Mouse (Mus musculus): ENCODE results near the gene Osm.

Osm gene

GRCm38 (mm10) chr11:4214572-4214971 is 21.6 kb upstream of the Osm start:
- in situ Hi-C loops (cut with MboI; ENCODE audit: low sequenced_read_pairs) = no loop called here

- in situ Hi-C loops (cut with MboI; ENCODE audit: low sequenced_read_pairs) = no loop called here
Measured at GRCm38 (mm10) chr11:4215061-4215460, 21.2 kb upstream of the Osm start.

DNA sequence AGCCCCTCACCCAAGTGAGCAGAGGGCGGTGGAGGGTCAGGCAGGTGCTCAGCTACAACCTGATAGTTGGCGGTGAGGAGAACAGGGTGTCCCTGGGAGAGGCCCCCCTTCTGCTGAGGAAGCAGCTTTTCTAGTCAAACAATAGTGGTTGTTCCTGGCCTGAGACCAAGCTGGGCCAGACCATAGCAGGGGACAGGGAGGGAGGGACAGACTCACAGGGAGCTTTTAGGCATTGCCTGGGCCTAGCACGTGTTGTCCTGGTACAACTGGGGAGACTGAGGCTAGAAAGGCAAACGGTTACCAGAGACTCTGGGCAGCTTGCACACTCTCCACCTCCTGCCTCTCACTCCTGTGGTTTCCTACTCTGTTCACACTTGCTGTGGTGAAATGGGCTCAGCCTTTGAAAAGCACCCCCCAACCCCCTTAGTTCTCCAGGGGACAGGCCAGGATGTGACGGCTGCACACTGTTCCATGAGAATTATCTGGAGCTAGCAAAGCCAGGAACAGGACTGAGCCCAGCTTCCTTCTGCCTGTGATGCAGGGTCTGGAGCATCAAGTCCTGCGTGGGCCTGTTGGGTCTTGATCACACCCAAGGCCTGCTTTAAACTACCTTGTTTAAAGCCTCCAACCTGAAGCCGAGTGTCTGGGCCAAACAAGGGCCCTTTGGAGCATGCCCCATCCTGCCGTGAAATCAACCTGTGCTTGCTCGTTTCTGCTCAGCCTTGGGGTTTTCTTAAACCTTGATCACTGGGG is 19.8 kb upstream of the Osm start:
- in situ Hi-C loops (cut with MboI; ENCODE audit: low sequenced_read_pairs) = no loop called here

DNA sequence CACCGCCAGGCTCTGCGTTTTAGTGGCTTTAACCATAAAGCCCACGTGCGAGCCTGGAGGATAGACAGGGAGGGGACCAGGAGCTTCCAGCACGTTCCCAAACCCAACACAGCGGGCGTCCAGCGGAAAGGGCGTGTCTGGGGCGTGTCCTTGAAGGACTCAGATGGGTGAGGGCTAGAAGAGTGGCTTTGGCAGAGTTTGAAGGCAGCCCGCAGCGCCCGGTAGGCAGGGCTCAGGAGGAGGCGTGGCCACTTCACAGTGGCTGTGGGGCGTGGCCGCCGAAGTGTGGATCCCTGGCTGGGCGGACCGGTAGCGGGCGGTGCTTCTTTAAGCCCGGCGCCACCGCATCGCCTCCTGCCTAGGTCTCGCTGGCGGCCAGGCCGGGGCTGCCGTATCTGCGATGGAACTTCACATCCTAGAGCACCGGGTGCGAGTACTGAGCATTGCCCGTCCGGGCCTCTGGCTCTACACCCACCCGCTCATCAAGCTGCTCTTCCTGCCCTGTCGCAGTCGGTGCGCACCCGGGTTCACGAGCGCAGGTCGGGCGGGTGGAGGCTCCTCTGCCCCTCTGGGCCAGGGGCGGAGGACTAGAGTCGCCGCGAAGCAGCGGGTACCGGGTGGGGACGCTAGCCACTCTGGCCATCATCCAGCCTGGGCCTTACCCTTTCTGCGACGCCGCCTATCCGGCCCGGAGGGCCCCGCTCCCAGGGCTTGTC is 18.1 kb upstream of the Osm start, which contains the start of gene Castor1:
Gene Castor1 (plus strand): TSS at position 312 of the 716 bp plus-strand sequence.
- in situ Hi-C loops (cut with MboI; ENCODE audit: low sequenced_read_pairs) = no loop called here

- in situ Hi-C loops (cut with MboI; ENCODE audit: low sequenced_read_pairs) = no loop called here
Measured at GRCm38 (mm10) chr11:4218637-4219036, 17.6 kb upstream of the Osm start.

DNA sequence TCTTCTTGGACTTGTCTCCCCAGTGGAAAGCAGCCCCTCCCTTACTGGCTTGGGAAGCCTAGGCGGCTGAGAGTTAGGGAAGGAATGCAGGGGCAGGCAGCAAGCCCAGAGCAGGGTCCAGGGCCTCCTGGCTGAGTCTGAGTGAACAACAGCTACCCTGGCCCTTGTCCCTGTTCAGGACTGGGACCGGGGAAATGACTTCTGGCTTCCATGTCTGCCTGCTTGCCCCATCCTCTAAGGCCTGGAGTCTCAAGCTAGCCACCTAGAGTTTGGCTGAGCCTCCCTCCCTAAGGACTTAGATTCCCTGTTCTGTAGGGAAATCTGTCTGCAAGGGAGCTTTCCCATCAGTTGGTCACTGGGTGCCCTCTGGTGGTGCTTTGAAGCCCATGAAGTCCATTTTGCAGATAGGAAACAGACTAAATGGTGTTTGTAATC is 16.9 kb upstream of the Osm start:
- in situ Hi-C loops (cut with MboI; ENCODE audit: low sequenced_read_pairs) = no loop called here

DNA sequence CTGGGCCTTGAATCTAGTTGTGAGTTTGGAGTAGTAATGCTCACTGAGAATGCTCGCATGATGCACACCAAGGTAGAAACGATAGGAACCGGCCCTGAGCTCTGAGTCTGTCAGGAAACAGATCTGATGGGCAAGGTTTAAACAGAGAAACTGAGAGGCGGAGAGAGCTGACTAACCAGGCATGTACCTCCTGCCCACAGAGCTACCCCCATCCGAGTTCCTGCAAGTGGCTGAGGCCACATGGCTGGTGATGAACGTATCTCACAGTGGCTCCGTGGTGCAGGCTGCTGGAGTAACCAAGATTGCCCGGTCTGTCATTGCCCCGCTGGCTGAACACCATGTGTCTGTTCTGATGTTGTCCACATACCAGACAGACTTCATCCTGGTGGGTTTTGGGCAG is 16.3 kb upstream of the Osm start:
- in situ Hi-C loops (cut with MboI; ENCODE audit: low sequenced_read_pairs) = loop anchor here (5.0 kb wide), 1 partner anchor 37 kb away; the partner anchor contains the start of gene Lif

- in situ Hi-C loops (cut with MboI; ENCODE audit: low sequenced_read_pairs) = loop anchor here (5.0 kb wide), 1 partner anchor 37 kb away; the partner anchor contains the start of gene Lif
Measured at GRCm38 (mm10) chr11:4220443-4221400, 15.5 kb upstream of the Osm start.

DNA sequence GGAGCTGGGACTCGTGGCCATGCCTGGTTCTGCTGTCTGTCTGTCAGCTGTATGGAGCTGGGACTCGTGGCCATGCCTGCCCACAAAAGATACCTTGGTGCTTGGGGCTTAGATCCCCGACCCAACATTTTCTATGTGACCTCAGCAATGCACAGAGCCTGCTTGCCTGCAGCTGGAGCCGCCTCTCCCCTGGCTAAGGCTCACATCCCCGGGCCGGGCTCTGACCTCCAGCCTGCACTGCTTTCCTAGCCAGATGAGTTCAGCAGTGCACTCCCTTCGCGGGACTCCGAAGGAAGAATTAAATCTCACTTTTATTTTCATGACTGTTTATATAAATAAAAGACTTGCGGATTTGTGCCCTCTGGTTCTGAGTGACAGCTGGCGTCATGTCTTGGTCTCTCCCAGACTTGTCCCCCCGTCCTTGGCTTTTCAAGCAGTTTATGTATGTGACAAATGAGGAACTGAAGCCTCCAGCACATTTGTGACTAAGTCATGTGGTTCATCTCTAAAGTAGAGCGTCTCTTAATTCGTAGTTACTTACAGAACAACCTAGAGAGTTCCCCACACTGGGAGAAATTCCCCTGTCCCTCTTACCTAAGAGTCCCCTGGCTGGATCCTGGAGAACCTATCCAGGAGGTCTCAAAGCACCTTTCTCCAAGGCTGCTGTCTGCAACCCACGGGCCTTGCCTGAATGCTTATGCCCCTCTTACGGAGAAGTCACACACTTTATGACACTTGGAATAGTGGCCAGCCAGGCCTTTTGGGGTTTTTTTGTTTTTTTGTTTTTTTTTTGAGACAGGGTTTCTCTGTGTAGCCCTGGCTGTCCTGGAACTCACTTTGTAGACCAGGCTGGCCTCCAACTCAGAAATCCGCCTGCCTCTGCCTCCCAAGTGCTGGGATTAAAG is 13.9 kb upstream of the Osm start:
- in situ Hi-C loops (cut with MboI; ENCODE audit: low sequenced_read_pairs) = loop anchor here (5.0 kb wide), 1 partner anchor 35 kb away; the partner anchor contains the start of gene Lif

DNA sequence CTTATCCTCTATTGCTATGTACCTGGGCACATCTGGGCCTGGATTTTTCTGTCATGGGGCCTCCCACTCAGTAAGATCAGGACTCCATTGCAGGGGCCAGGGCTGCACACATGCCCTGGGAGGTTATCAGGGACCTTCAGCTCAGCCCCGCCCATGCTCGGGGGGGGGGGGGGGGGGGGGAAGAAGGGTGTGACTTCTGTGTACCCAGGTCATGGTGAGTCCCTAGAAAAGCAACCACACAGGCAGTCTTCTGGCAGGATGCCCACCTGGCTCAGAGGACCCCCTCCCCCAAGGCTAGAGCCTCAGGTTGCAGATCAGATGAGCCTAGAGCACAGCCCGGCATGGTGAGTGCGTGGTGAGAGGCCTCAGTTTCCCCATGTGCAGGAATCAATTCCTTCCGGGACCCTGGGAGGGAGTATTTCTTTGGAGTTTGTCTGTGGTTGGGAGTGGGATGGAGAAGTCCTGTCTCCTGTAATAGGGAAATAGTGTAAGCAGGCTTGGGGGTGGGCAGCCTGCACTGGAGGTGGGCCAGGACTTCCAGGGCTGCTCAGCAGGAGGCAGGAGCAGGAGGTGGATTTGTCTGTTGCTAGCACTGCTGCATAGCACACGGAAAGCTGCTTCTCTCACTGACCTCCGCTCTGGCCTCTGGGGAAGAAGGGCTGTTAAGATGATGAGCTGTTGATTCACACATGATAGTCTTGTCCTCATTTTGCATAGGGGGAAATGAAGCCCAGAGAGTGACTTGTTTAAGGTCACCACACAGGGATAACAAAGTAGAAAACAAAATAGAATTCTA is 12.6 kb upstream of the Osm start:
- in situ Hi-C loops (cut with MboI; ENCODE audit: low sequenced_read_pairs) = loop anchor here (5.0 kb wide), 1 partner anchor 34 kb away; the partner anchor contains the start of gene Lif

DNA sequence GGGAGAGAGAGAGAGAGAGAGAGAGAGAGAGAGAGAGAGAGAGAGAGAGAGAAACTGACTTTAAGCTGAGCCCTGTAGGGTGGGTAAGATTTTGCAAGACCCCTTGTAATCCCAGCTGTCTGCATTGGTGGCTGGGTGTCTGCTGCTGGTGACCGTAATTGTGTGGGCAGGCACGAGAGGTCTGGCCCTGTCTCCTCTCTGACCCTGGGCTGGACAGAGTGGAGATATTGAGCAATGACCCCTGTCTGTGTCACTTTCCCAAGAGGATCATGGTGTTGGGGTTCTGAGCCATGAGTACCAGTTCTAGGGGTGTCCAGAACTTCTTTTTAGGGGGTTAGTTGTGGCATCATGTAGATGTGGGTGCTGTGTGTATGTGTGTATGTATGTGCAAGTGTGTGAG is 12.0 kb upstream of the Osm start:
- in situ Hi-C loops (cut with MboI; ENCODE audit: low sequenced_read_pairs) = loop anchor here (5.0 kb wide), 1 partner anchor 33 kb away; the partner anchor contains the start of gene Lif

DNA sequence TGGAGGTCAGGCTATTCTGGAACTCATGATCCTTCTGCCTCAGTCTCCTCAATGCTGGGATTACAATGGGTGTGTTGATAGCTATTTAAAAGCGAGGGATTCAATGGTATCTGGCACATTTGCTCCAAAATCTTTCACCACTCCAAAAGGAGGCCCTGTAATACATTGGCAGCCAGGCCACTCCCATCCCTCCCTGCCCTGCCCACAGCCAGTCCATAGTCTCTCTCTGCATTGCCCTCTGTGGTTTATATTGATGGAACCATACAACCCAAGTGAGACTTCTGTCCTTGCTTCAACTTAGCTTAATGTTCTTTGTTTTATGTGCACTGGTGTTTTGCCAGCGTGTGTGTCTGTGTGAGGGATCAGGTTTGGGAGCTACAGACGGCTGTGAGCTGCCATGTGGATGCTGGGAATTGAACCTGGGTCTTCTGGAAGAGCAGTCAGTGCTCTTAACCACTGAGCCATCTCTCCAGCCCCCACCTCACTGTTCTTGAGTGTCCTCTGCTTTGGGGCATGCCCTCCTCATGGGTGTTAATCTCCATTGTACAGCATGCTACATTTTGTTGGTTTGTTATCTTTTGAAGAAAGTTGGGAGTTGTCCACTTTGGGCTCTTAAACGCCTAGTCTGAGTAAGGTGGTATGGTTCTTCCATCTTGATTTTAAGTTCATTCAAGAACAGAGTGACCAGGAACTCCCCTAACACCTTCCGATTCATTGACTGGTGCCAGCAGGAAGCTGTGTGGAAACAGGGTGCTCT is 9.5 kb upstream of the Osm start:
- in situ Hi-C loops (cut with MboI; ENCODE audit: low sequenced_read_pairs) = no loop called here

GRCm38 (mm10) chr11:4228463-4228862 is 7.8 kb upstream of the Osm start:
- in situ Hi-C loops (cut with MboI; ENCODE audit: low sequenced_read_pairs) = no loop called here

GRCm38 (mm10) chr11:4229841-4230240 is 6.4 kb upstream of the Osm start:
- in situ Hi-C loops (cut with MboI; ENCODE audit: low sequenced_read_pairs) = no loop called here

DNA sequence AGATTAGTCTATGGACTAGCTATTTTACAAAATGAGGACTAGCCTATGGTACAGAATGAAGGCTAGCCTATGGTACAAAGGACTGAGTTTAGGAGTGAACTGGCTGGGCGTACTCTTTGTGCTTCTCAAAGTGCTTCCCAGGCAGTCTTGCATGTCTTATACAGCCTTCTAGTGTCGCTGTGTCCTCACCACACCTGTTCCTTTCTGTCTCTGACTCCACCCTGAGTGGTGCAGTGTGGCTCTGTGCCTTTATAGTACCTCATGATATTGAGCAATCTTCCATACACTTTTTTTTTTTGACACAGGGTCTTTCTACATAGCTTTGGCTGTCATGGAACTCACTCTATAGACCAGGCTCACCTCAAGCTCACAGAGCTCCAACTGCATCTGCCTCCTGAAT is 4.8 kb upstream of the Osm start:
- in situ Hi-C loops (cut with MboI; ENCODE audit: low sequenced_read_pairs) = no loop called here

DNA sequence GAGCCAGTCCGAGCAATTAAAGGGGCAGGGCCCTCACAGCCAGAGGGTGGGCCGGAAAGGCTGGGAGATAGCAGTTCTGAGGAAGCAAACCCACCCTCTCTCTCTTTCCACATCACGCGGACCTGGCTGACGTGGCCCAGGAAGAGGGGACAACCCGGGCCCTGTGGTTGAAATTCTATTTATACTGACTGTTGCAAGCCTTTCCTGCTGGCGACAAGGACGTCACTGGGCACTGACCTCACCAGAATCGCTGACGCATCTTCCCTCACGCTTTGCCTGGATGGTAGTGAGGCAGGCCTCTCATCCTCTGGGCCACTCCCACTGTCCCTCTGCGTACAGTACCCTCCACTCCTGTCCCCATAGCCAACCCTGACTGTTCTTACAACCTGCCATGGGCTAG is 3.6 kb upstream of the Osm start:
- in situ Hi-C loops (cut with MboI; ENCODE audit: low sequenced_read_pairs) = no loop called here

DNA sequence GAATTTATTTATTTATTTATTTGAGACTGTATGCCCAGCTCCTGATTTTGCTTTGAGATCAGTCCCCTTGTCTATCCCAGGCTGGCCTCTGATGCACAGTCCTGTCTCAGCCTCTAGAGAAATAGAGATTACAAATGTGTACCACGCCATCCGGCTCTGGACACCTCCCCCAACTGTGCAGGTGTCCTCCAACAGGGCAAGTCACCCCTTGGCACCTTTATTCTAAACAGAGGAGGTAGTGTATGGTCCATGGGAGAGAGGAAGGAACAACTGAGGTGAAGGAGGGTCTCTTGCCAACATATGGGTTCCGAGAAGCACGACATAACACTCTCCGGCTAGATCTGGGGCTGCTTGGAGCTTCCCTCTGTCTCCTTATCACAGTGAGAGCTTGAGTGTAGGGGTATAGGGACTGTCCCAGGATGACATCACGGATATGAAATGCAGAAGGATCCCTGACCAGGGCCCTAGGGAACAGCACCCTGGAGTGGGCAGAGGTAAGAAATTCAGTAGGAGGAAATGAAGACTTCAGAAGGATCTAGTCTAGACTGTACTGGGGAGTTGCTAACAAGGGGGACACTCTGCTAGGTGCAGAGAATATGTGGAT is 1.1 kb upstream of the Osm start:
- in situ Hi-C loops (cut with MboI; ENCODE audit: low sequenced_read_pairs) = no loop called here

- in situ Hi-C loops (cut with MboI; ENCODE audit: low sequenced_read_pairs) = no loop called here
Measured at GRCm38 (mm10) chr11:4236546-4237067, 387 bp downstream of the Osm start.

Data from CH12F3 (cell line).